Mouse (Mus musculus): ENCODE results near the gene Fkbp10. TPM values are rescaled to one million over a fixed set of nuclear protein-coding genes. Genes with fewer than 3 reads are reported as not detected.

Fkbp10 gene
- total RNA-seq, 2 experiments from 2014 or later, result 10.0 to 12.2 TPM

- DNase-seq (ENCODE audit: low spot score in 2 of 2), result no peak
- intact Hi-C loops (cut with DNase I), result no loop called here
These were observed 27.1 kb downstream of the Fkbp10 start for GRCm38 (mm10) chr11:100442625-100443024.

GRCm38 (mm10) chr11:100457247-100457646 is 41.8 kb downstream of the Fkbp10 start:
- DNase-seq (ENCODE audit: low spot score in 2 of 2), result no peak
- intact Hi-C loops (cut with DNase I), result no loop called here

- DNase-seq (ENCODE audit: low spot score in 2 of 2), result no peak
- intact Hi-C loops (cut with DNase I), result no loop called here
These were observed 42.2 kb downstream of the Fkbp10 start for GRCm38 (mm10) chr11:100457711-100458110.

GRCm38 (mm10) chr11:100462699-100463098 is 47.2 kb downstream of the Fkbp10 start:
- peak; percentile 33 to 35 for DNase-seq (ENCODE audit: low spot score in 2 of 2)
- intact Hi-C loops (cut with DNase I), result no loop called here

GRCm38 (mm10) chr11:100465229-100465792 is 49.8 kb downstream of the Fkbp10 start:
- DNase-seq (ENCODE audit: low spot score in 2 of 2), result no peak
- intact Hi-C loops (cut with DNase I), result no loop called here

GRCm38 (mm10) chr11:100465833-100466232 is 50.3 kb downstream of the Fkbp10 start:
- intact Hi-C loops (cut with DNase I), result no loop called here
- no peak for DNase-seq (ENCODE audit: low spot score in 2 of 2)

- intact Hi-C loops (cut with DNase I), result loop anchor here (5.0 kb wide), 2 partner anchors 44 to 114 kb away; partner anchors contain the start of gene Hap1
- peak in 1 of 2 experiments; percentile 10 for DNase-seq (ENCODE audit: low spot score in 2 of 2)
These were observed 56.1 kb downstream of the Fkbp10 start for GRCm38 (mm10) chr11:100471352-100472196.

- intact Hi-C loops (cut with DNase I), result loop anchor here (5.0 kb wide), 2 partner anchors 45 to 115 kb away; partner anchors contain the start of gene Hap1
These were observed 56.9 kb downstream of the Fkbp10 start, which contains the start of gene Klhl11 for GRCm38 (mm10) chr11:100472197-100472934. Gene Klhl11, minus strand, starts transcription at chr11:100472741.

GRCm38 (mm10) chr11:100472935-100473295 is 57.4 kb downstream of the Fkbp10 start:
- intact Hi-C loops (cut with DNase I), result loop anchor here (5.0 kb wide), 2 partner anchors 46 to 116 kb away; partner anchors contain the start of gene Hap1

More at GRCm38 (mm10) chr11:100472197-100472934, 56.9 kb downstream of the Fkbp10 start, which contains the start of gene Klhl11:
- peak; percentile 92 to 93 for DNase-seq (ENCODE audit: low spot score in 2 of 2)

More at GRCm38 (mm10) chr11:100472935-100473295, 57.4 kb downstream of the Fkbp10 start:
- no peak for DNase-seq (ENCODE audit: low spot score in 2 of 2)

Small RNAs within 50 kb of the gene (microRNA-seq; reads per million reads assigned to microRNA genes)
- gene Gm27374, result 0 reads per million in 2 experiments

Other genes with a start within 250 kb of the Fkbp10 start
- 1 to 10 TPM; 2.6 to 2.7 TPM for gene Krt9, start 222.5 kb upstream of the Fkbp10 start, total RNA-seq (2021)
- gene Krt14, start 208.1 kb upstream of the Fkbp10 start, total RNA-seq (2021), result not detected
- not detected for gene Krt16, start 166.8 kb upstream of the Fkbp10 start, total RNA-seq (2021)
- gene Krt17, start 154.7 kb upstream of the Fkbp10 start, total RNA-seq (2021), result not detected
- gene Krt42, start 145.8 kb upstream of the Fkbp10 start, total RNA-seq (2021), result not detected
- gene Eif1, start 95.8 kb upstream of the Fkbp10 start, total RNA-seq (2021), result 100 to 1,000 TPM; 803 to 821 TPM
- gene Gast, start 81.3 kb upstream of the Fkbp10 start, total RNA-seq (2021), result not detected
- gene Hap1, start 59.6 kb upstream of the Fkbp10 start, total RNA-seq (2021), result 100 to 1,000 TPM in 1 of 2 experiments, 10 to 100 TPM in 1; 94.6 to 151 TPM
- gene Jup, start 17.9 kb upstream of the Fkbp10 start, total RNA-seq (2021), result 10 to 100 TPM; 38.1 to 49.8 TPM
- 1 to 10 TPM; 5.7 to 5.8 TPM for gene P3h4, start 861 bp upstream of the Fkbp10 start, total RNA-seq (2021)
- gene Nt5c3b, start 26.1 kb downstream of the Fkbp10 start, total RNA-seq (2021), result 10 to 100 TPM; 62.9 to 63.1 TPM
- 1 to 10 TPM; 1.4 to 2.2 TPM for gene Klhl10, start 26.2 kb downstream of the Fkbp10 start, total RNA-seq (2021)
- gene Klhl11, start 57.0 kb downstream of the Fkbp10 start, total RNA-seq (2021), result 10 to 100 TPM; 81.8 to 82.1 TPM
- 100 to 1,000 TPM; 116 to 121 TPM for gene Acly, start 112.3 kb downstream of the Fkbp10 start, total RNA-seq (2021)
- gene Ttc25, start 129.9 kb downstream of the Fkbp10 start, total RNA-seq (2021), result under 1 TPM; 0.40 to 0.51 TPM
- 100 to 1,000 TPM; 158 to 245 TPM for gene Cnp, start 159.2 kb downstream of the Fkbp10 start, total RNA-seq (2021)
- gene Nkiras2, start 203.5 kb downstream of the Fkbp10 start, total RNA-seq (2021), result 10 to 100 TPM; 23.9 to 25.4 TPM
- gene Dnajc7, start 204.5 kb downstream of the Fkbp10 start, total RNA-seq (2021), result 100 to 1,000 TPM; 239 to 244 TPM